Mouse (Mus musculus) embryonic fibroblast, embryonic 13.5 days (primary cell): ENCODE measurements around the gene Shisa9. TPM values are rescaled to one million over a fixed set of nuclear protein-coding genes. Genes with fewer than 3 reads are reported as not detected.
A peak's percentile ranks its signal among the peaks of the same experiment; 100 is the strongest.
"Not testable (repeated sequence)": the region's sequence is repeated elsewhere in the genome, so short reads cannot be mapped to it uniquely, and the experiment has no call there.

Experiments used
- H3K27ac ChIP-seq: 2 replicates; pipeline ENCODE4 v1.5.1; 2012; ENCODE audit warnings: low read length, control low read depth, inconsistent platforms; ENCODE audit not compliant: insufficient read depth
- H3K4me1 ChIP-seq: 2 replicates; pipeline ENCODE4 v1.6.1; 2011; ENCODE audit warnings: low read length; ENCODE audit not compliant: control insufficient read depth, insufficient read depth
- H3K4me3 ChIP-seq: 2 replicates; pipeline ENCODE4 v1.5.1; 2011; ENCODE audit warnings: mild to moderate bottlenecking, control low read depth, low read length; ENCODE audit not compliant: insufficient read depth
- CTCF ChIP-seq: IDR thresholded peaks from 2 replicates; pipeline ENCODE4 v1.5.1; 2011; ENCODE audit warnings: mild to moderate bottlenecking, control low read depth, low read length, moderate library complexity, borderline replicate concordance; ENCODE audit not compliant: insufficient read depth
- POLR2A ChIP-seq: IDR thresholded peaks from 2 replicates; pipeline ENCODE4 v1.6.1; 2011; ENCODE audit warnings: low read depth, mild to moderate bottlenecking, control low read depth, low read length, moderate library complexity
- polyA plus RNA-seq: library from polyadenylated mRNA; stranded (reverse); fragments of >200 nt; gene quantifications from 2 replicates; pipeline ENCODE4 v1.2.4, GENCODE M21; 2011; ENCODE audit warnings: low read depth; ENCODE audit not compliant: missing spikeins, insufficient read length

The Shisa9 gene
- not detected in 2 replicates for polyA plus RNA-seq

GRCm38 (mm10) chr16:11983616-11984270, at the start of gene Shisa9:
TSS of gene Shisa9 (plus strand) at chr16:11984113.
- Histone ChIP-seq H3K27ac (no peak within 1 kb of the TSS), H3K4me3 (0 out of 2 replicates have a peak within 1 kb of the TSS, but pooled peaks have one; percentile 9), H3K4me1 (no peaks in the 10 kb centered on the region)
- TF ChIP-seq POLR2A: no peak
- TF ChIP-seq CTCF: no peak

- no peak for TF ChIP-seq POLR2A
- TF ChIP-seq CTCF: no peak
- H3K4me3 ChIP-seq: no peak overlapping the region
Observed at GRCm38 (mm10) chr16:11940477-11940876, 43.4 kb upstream of the Shisa9 start.

GRCm38 (mm10) chr16:11960691-11961090, 23.2 kb upstream of the Shisa9 start:
- Histone ChIP-seq H3K4me1 (no peaks in the 10 kb centered on the region), H3K27ac (no peak overlapping the region), H3K4me3 (no peak overlapping the region)
- TF ChIP-seq CTCF (no peak), POLR2A (no peak)

More at GRCm38 (mm10) chr16:11940477-11940876, 43.4 kb upstream of the Shisa9 start:
- no peaks in the 10 kb centered on the region for H3K4me1 ChIP-seq
- H3K27ac ChIP-seq: no peak overlapping the region

GRCm38 (mm10) chr16:11966041-11966440, 17.9 kb upstream of the Shisa9 start:
- H3K4me3 ChIP-seq: no peak overlapping the region
- H3K4me1 ChIP-seq: no peaks in the 10 kb centered on the region
- H3K27ac ChIP-seq: no peak overlapping the region
- no peak for TF ChIP-seq CTCF
- no peak for TF ChIP-seq POLR2A

- H3K27ac ChIP-seq, H3K4me1 ChIP-seq, H3K4me3 ChIP-seq: not testable (repeated sequence)
Observed at GRCm38 (mm10) chr16:11966810-11967209, 17.1 kb upstream of the Shisa9 start.

GRCm38 (mm10) chr16:11967579-11967978, 16.3 kb upstream of the Shisa9 start:
- TF ChIP-seq POLR2A: no peak
- Histone ChIP-seq H3K4me1 (no peaks in the 10 kb centered on the region), H3K4me3 (no peak overlapping the region), H3K27ac (no peak overlapping the region)

- TF ChIP-seq CTCF: no peak
- Histone ChIP-seq H3K4me1 (no peaks in the 10 kb centered on the region), H3K4me3 (no peak overlapping the region), H3K27ac (no peak overlapping the region)
Observed at GRCm38 (mm10) chr16:11973707-11974106, 10.2 kb upstream of the Shisa9 start.

GRCm38 (mm10) chr16:11976737-11977136, 7.2 kb upstream of the Shisa9 start:
- H3K27ac ChIP-seq: no peak overlapping the region
- no peak overlapping the region for H3K4me3 ChIP-seq
- TF ChIP-seq CTCF (no peak), POLR2A (no peak)
- H3K4me1 ChIP-seq: no peaks in the 10 kb centered on the region

- H3K27ac ChIP-seq: no peak overlapping the region
- TF ChIP-seq CTCF: no peak
- no peak for TF ChIP-seq POLR2A
- H3K4me3 ChIP-seq: no peak overlapping the region
- no peaks in the 10 kb centered on the region for H3K4me1 ChIP-seq
Observed at GRCm38 (mm10) chr16:11980764-11981163, 3.1 kb upstream of the Shisa9 start.

GRCm38 (mm10) chr16:11983106-11983615, 752 bp upstream of the Shisa9 start:
- Histone ChIP-seq H3K27ac (no peak overlapping the region), H3K4me1 (no peaks in the 10 kb centered on the region), H3K4me3 (no peak overlapping the region)
- TF ChIP-seq POLR2A: no peak
- no peak for TF ChIP-seq CTCF

- TF ChIP-seq POLR2A (no peak), CTCF (no peak)
- Histone ChIP-seq H3K4me1 (no peaks in the 10 kb centered on the region), H3K27ac (no peak overlapping the region), H3K4me3 (0 out of 2 replicates have a peak overlapping the region, but pooled peaks have one; percentile 9)
Observed at GRCm38 (mm10) chr16:11984271-11984791, 418 bp downstream of the Shisa9 start.
